Mouse (Mus musculus) myocyte (in vitro differentiated cells): ENCODE results near the gene Vdr.

Experiments used
- E2F4 ChIP-seq: IDR thresholded peaks from one replicate; pipeline ENCODE4 v1.6.1; 2011; ENCODE audit warnings: mild to moderate bottlenecking, control low read depth, moderate library complexity; ENCODE audit not compliant: insufficient read depth
- MAX ChIP-seq: IDR thresholded peaks from one replicate; pipeline ENCODE4 v1.6.1; 2011; ENCODE audit warnings: low read depth, mild to moderate bottlenecking, control low read depth
- MYOG ChIP-seq, 3 experiments: IDR thresholded peaks; one replicate each; pipeline ENCODE4 v1.6.1; 2011; ENCODE audit warnings: control low read depth in 2 of 3, low read depth in 2 of 3, mild to moderate bottlenecking in 2 of 3; ENCODE audit not compliant: insufficient read length in 2 of 3, control insufficient read depth in 1 of 3, insufficient read depth in 1 of 3
- POLR2A ChIP-seq: IDR thresholded peaks from one replicate; pipeline ENCODE4 v1.6.1; 2011; ENCODE audit warnings: low read depth, mild to moderate bottlenecking, control low read depth, moderate library complexity; ENCODE audit not compliant: insufficient read length
- POLR2AphosphoS2 ChIP-seq: IDR thresholded peaks from one replicate; pipeline ENCODE4 v1.6.1; 2011; ENCODE audit warnings: low read depth, control low read depth; ENCODE audit not compliant: insufficient read length
- REST ChIP-seq: IDR thresholded peaks from one replicate; pipeline ENCODE4 v1.6.1; 2011; ENCODE audit warnings: mild to moderate bottlenecking, control low read depth, moderate library complexity; ENCODE audit not compliant: insufficient read depth, insufficient read length
- SRF ChIP-seq: IDR thresholded peaks from one replicate; pipeline ENCODE4 v1.6.1; 2011; ENCODE audit warnings: low read depth; ENCODE audit not compliant: control insufficient read depth, insufficient read length
- TCF12 ChIP-seq: IDR thresholded peaks from one replicate; pipeline ENCODE4 v1.6.1; 2011; ENCODE audit warnings: mild to moderate bottlenecking, control low read depth; ENCODE audit not compliant: poor library complexity, insufficient read depth, severe bottlenecking

DNA sequence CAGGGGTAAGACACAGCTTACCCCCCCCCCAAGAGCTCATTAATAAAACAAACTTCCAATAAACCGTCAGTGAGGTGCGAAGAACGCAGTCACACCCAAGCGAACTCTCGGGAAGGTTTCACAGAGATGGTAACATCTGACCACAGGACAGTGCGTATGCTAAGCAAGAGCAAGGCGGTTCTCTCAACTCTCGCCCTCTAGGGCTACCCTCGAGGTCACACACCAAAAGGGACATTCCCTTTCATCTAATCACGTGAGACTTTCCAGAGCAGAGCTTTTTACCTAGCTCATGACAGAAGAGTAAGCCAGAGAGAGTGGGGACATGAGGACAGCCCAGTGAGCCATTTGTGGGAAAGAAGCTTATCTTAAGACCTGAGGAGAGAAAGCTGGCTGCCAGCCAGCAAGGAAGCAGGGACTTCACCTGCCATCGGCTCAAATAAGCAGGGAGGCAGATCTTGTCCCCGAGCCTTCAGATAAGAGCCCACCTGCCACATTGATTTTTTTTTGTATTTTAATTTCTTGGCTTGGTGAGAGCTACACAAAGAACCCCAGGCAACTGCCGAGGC is 18.9 kb upstream of the Vdr start:
- TF ChIP-seq POLR2A (no peak), MYOG (IDR thresholded peaks at IDR 0.05; ENCODE audit: control insufficient read depth in 1 of 3, insufficient read depth in 1 of 3, insufficient read length in 2 of 3, low read depth in 2 of 3) (no peak), SRF (no peak), TCF12 (no peak), E2F4 (no peak), REST (no peak), POLR2AphosphoS2 (no peak), MAX (no peak)
